Mouse (Mus musculus) embryonic fibroblast, embryonic 13.5 days (primary cell): Measurements from ENCODE around the gene Wdr25.

Experiments used
- CTCF ChIP-seq: IDR thresholded peaks from 2 replicates; pipeline ENCODE4 v1.5.1; 2011; ENCODE audit warnings: mild to moderate bottlenecking, control low read depth, low read length, moderate library complexity, borderline replicate concordance; ENCODE audit not compliant: insufficient read depth
- POLR2A ChIP-seq: IDR thresholded peaks from 2 replicates; pipeline ENCODE4 v1.6.1; 2011; ENCODE audit warnings: low read depth, mild to moderate bottlenecking, control low read depth, low read length, moderate library complexity

DNA sequence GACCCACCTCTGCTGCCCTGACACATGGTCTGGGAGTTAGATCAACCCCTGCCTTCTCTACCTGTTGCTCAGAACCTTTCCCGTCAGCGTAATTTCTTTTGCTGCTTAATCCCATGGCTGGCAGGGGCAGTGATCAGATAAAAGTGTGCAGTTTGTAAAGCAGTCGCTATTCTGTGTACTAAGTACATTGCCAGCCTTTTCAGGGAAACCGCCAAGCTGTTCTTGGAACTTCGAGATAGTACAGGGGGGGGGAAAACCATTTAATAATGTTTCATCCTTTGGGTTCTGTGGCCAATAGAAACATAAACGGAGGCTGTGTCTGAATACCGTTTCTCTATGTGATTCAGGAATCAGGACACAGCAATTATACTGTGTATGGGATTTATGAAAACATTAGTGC lies 65.1 kb downstream of the Wdr25 start:
- TF ChIP-seq POLR2A: no peak
- TF ChIP-seq CTCF: no peak
